Mouse (Mus musculus) ovary, postnatal 36 days (tissue): ENCODE measurements at regions not wholly inside any gene's neighbourhood (a gene's known extent, or its start where the extent isn't known, plus 50 kb on each side); places are given as distances from the start of the nearest gene placed in this dataset.

Experiments
- DNase-seq: peaks from one replicate; pipeline ENCODE4 v3.0.0; 2022; ENCODE audit warnings: low spot score, mixed read lengths

- no peak for DNase-seq
These were observed 172.6 kb upstream of the Tars start for GRCm38 (mm10) chr15:11572063-11572462.

GRCm38 (mm10) chr15:11565503-11566031 lies 166.1 kb upstream of the Tars start:
- peak; percentile 10 for DNase-seq

GRCm38 (mm10) chr15:11552568-11552967 lies 153.1 kb upstream of the Tars start:
- DNase-seq: no peak

- DNase-seq: no peak
These were observed 152.6 kb upstream of the Tars start for GRCm38 (mm10) chr15:11552110-11552509.

GRCm38 (mm10) chr15:11539485-11539884 lies 140.0 kb upstream of the Tars start:
- DNase-seq: no peak

- no peak for DNase-seq
These were observed 136.7 kb upstream of the Tars start for GRCm38 (mm10) chr15:11536076-11536620.

- DNase-seq: no peak
These were observed 135.2 kb upstream of the Tars start for GRCm38 (mm10) chr15:11534404-11535251.

GRCm38 (mm10) chr15:11533616-11534015 lies 134.2 kb upstream of the Tars start:
- no peak for DNase-seq

GRCm38 (mm10) chr15:11533002-11533610 lies 133.6 kb upstream of the Tars start:
- DNase-seq: no peak

- DNase-seq: no peak
These were observed 133.1 kb upstream of the Tars start for GRCm38 (mm10) chr15:11532536-11532935.

GRCm38 (mm10) chr15:11529819-11530810 lies 130.7 kb upstream of the Tars start:
- DNase-seq: no peak

GRCm38 (mm10) chr15:11524337-11525106 lies 125.1 kb upstream of the Tars start:
- DNase-seq: no peak

GRCm38 (mm10) chr15:11518565-11518964 lies 119.1 kb upstream of the Tars start:
- DNase-seq: no peak

GRCm38 (mm10) chr15:11517892-11518291 lies 118.4 kb upstream of the Tars start:
- no peak for DNase-seq

- no peak for DNase-seq
These were observed 105.7 kb upstream of the Tars start for GRCm38 (mm10) chr15:11505076-11505639.

- DNase-seq: no peak
These were observed 97.0 kb upstream of the Tars start for GRCm38 (mm10) chr15:11496436-11496835.

- DNase-seq: no peak
These were observed 89.7 kb upstream of the Tars start for GRCm38 (mm10) chr15:11489116-11489515.

GRCm38 (mm10) chr15:11487268-11487783 lies 87.9 kb upstream of the Tars start:
- DNase-seq: no peak

GRCm38 (mm10) chr15:11483916-11484315 lies 84.5 kb upstream of the Tars start:
- DNase-seq: no peak
